Mouse (Mus musculus) liver, embryonic 11.5 days (tissue): Measurements from ENCODE around the gene Rhbdd2. TPM values are rescaled to one million over a fixed set of nuclear protein-coding genes. Genes with fewer than 3 reads are reported as not detected.

Source experiments
- polyA plus RNA-seq: library from polyadenylated mRNA; unstranded; fragments of >200 nt; fragmentation: Nextera tagmentation; extraction: Ambion mirVana; gene quantifications from 2 replicates; pipeline ENCODE4 v1.2.1, GENCODE M21; 2014

Rhbdd2 gene
- polyA plus RNA-seq, 1 experiment from 2014 or later: 27.8 TPM

Other genes with a start within 250 kb of the Rhbdd2 start
- gene Pom121, start 238.1 kb upstream of the Rhbdd2 start, polyA plus RNA-seq: 18.0 and 19.7 TPM in 2 replicates
- 16.3 and 17.5 TPM in 2 replicates for gene Hip1, start 87.5 kb upstream of the Rhbdd2 start, polyA plus RNA-seq
- not detected in 2 replicates for gene Ccl26, start 69.0 kb upstream of the Rhbdd2 start, polyA plus RNA-seq
- 7.9 and 8.5 TPM in 2 replicates for gene Ccl24, start 59.6 kb upstream of the Rhbdd2 start, polyA plus RNA-seq
- gene Por, start 37.4 kb downstream of the Rhbdd2 start, polyA plus RNA-seq: 48.1 and 49.3 TPM in 2 replicates
- gene Tmem120a, start 111.8 kb downstream of the Rhbdd2 start, polyA plus RNA-seq: 23.2 and 23.7 TPM in 2 replicates
- gene Styxl1, start 145.8 kb downstream of the Rhbdd2 start, polyA plus RNA-seq: 0.29 TPM in 1 of 2 replicates, not detected in the other
- gene Mdh2, start 145.9 kb downstream of the Rhbdd2 start, polyA plus RNA-seq: 625 and 635 TPM in 2 replicates
- 0.04 and 0.16 TPM in 2 replicates for gene Srrm3, start 174.3 kb downstream of the Rhbdd2 start, polyA plus RNA-seq